Mouse (Mus musculus) heart, postnatal 10 days (tissue): ENCODE results near the gene Doc2b. TPM values are rescaled to one million over a fixed set of nuclear protein-coding genes. Genes with fewer than 3 reads are reported as not detected.

Experiments used
- DNase-seq, 2 experiments: peaks; one replicate each; pipeline ENCODE4 v3.0.0; 2021
- intact Hi-C: fragments of 180-260 bp; cut with DNase I; formaldehyde crosslinking; loops from one replicate; pipeline ENCODE4 v1.15.1; 2025
- total RNA-seq, 2 experiments: library from RNA; stranded (reverse); gene quantifications; 2 replicates each; pipeline ENCODE4 v1.2.3; 2021

Doc2b gene
- under 1 TPM; 0.40 to 0.41 TPM for total RNA-seq

- peak in 1 of 2 experiments; percentile 23 for DNase-seq
- intact Hi-C loops, result no loop called here
Observed at GRCm38 (mm10) chr11:75796029-75796445, at the start of gene Doc2b. Gene Doc2b, minus strand, starts transcription at chr11:75796049.

- no peak for DNase-seq
- intact Hi-C loops, result no loop called here
Observed at GRCm38 (mm10) chr11:75842904-75843619, 47.2 kb upstream of the Doc2b start.

GRCm38 (mm10) chr11:75841503-75841902 is 45.7 kb upstream of the Doc2b start:
- intact Hi-C loops, result no loop called here
- peak in 1 of 2 experiments; percentile 31 for DNase-seq

GRCm38 (mm10) chr11:75839536-75840430 is 43.9 kb upstream of the Doc2b start:
- peak; percentile 21 to 24 for DNase-seq
- intact Hi-C loops, result no loop called here

- intact Hi-C loops, result no loop called here
- DNase-seq, result no peak
Observed at GRCm38 (mm10) chr11:75838861-75839426, 43.1 kb upstream of the Doc2b start.

GRCm38 (mm10) chr11:75836240-75836610 is 40.4 kb upstream of the Doc2b start:
- DNase-seq, result no peak
- intact Hi-C loops, result no loop called here

- DNase-seq, result no peak
- intact Hi-C loops, result no loop called here
Observed at GRCm38 (mm10) chr11:75835587-75836239, 39.9 kb upstream of the Doc2b start.

GRCm38 (mm10) chr11:75833081-75833480 is 37.2 kb upstream of the Doc2b start:
- DNase-seq, result no peak
- intact Hi-C loops, result no loop called here

GRCm38 (mm10) chr11:75830386-75830785 is 34.5 kb upstream of the Doc2b start:
- intact Hi-C loops, result no loop called here

GRCm38 (mm10) chr11:75827414-75827813 is 31.6 kb upstream of the Doc2b start:
- intact Hi-C loops, result no loop called here

More at GRCm38 (mm10) chr11:75830386-75830785, 34.5 kb upstream of the Doc2b start:
- no peak for DNase-seq

GRCm38 (mm10) chr11:75823506-75823905 is 27.7 kb upstream of the Doc2b start:
- no peak for DNase-seq
- intact Hi-C loops, result no loop called here

More at GRCm38 (mm10) chr11:75827414-75827813, 31.6 kb upstream of the Doc2b start:
- DNase-seq, result no peak

GRCm38 (mm10) chr11:75813085-75813484 is 17.2 kb upstream of the Doc2b start:
- intact Hi-C loops, result no loop called here
- DNase-seq, result peak; percentile 23 to 37

- intact Hi-C loops, result no loop called here
- DNase-seq, result peak; percentile 93 to 94
Observed at GRCm38 (mm10) chr11:75811900-75812299, 16.1 kb upstream of the Doc2b start.

- no peak for DNase-seq
- intact Hi-C loops, result no loop called here
Observed at GRCm38 (mm10) chr11:75810526-75810925, 14.7 kb upstream of the Doc2b start.

GRCm38 (mm10) chr11:75807486-75807885 is 11.6 kb upstream of the Doc2b start:
- intact Hi-C loops, result no loop called here
- DNase-seq, result peak in 1 of 2 experiments; percentile 22

GRCm38 (mm10) chr11:75801771-75802550 is 6.1 kb upstream of the Doc2b start:
- intact Hi-C loops, result loop anchor here (5.0 kb wide), 1 partner anchor 95 kb away; no protein-coding TSS in a partner anchor
- no peak for DNase-seq

- intact Hi-C loops, result loop anchor here (5.0 kb wide), 1 partner anchor 96 kb away; no protein-coding TSS in a partner anchor
- DNase-seq, result no peak
Observed at GRCm38 (mm10) chr11:75801369-75801768, 5.5 kb upstream of the Doc2b start.

GRCm38 (mm10) chr11:75796536-75797246 is 842 bp upstream of the Doc2b start:
- intact Hi-C loops, result no loop called here
- DNase-seq, result peak in 1 of 2 experiments; percentile 20

- intact Hi-C loops, result no loop called here
Observed at GRCm38 (mm10) chr11:75795321-75795636, 570 bp downstream of the Doc2b start.

More at GRCm38 (mm10) chr11:75795321-75795636, 570 bp downstream of the Doc2b start:
- peak in 1 of 2 experiments; percentile 23 for DNase-seq
